Mouse (Mus musculus): Measurements from ENCODE around the gene Cuedc1.

The Cuedc1 gene

DNA sequence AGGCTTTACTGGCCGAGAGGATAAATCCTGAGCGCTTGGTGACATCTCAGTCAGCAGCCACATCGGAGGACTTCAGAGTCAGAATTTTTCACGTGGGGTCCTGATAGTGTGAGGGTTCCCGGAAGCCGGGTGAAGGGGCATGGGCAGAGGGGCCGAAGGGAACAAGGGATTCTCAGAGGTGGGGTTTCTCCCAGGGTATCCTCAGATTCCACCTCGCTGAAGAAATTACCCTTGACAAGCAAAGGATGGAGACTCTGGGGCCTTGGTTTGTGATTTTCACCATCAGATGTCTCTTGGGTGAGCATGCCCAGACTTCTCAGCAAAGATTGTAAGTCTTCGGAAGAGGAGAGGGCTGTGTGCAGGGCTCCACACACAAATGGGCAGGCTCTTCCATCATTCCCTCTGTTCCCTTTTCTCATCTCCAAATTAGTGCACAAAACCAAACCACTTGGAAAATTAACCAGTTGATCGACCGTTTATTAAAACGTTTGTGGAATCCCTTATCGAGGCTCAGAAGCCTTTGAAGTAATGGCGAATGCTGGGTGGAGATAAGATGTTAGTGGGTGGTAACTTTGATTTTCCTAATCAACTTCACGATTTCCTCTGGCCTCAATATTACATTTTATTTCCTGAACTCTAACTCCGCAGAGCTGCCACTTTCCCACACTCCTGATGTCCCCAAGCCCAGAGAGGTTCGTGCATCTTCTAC, at the start of gene Cuedc1:
Cuedc1 (plus strand) TSS at position 38 of the 709 bp plus-strand sequence.
- no peak for DNase-seq

DNA sequence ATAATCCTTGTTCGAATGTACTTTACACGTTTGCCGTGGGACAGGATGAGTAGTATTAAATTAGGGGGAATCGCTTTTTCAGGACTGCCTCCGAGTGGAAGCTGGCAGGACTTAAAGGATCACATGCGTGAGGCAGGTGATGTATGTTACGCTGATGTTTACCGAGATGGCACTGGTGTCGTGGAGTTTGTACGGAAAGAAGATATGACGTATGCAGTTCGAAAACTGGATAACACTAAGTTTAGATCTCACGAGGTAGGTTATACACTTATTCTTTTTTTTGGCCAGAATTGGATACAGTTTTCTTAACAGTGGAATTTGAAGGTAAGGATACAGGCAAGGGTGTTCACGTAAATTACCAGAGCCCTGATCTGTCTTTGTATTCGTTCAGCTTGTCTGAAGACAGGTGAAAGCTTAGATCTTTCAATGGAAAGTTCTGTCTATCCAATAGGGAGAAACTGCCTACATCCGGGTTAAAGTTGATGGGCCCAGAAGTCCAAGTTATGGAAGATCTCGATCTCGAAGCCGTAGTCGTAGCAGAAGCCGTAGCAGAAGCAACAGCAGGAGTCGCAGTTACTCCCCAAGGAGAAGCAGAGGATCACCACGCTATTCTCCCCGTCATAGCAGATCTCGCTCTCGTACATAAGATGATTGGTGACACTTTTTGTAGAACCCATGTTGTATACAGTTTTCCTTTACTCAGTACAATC, 48.7 kb upstream of the Cuedc1 start:
- DNase-seq: no peak

DNA sequence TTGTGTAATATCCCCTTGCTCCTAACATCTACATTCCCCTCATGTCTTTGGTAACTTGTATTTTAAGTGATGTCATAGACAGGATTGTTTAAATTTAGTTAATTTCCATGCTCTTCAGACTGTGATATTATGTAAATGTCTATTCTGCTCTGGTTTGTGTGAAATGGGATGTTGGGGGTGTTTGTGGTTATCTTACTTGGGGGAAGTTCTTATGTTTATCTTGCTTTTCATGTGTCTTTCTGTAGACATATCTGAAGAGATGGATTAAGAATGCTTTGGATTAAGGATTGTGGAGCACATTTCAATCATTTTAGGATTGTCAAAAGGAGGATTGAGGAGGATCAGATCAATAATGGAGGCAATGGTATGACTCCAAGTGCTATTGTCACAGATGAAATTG, 48.1 kb upstream of the Cuedc1 start:
- no peak for DNase-seq

DNA sequence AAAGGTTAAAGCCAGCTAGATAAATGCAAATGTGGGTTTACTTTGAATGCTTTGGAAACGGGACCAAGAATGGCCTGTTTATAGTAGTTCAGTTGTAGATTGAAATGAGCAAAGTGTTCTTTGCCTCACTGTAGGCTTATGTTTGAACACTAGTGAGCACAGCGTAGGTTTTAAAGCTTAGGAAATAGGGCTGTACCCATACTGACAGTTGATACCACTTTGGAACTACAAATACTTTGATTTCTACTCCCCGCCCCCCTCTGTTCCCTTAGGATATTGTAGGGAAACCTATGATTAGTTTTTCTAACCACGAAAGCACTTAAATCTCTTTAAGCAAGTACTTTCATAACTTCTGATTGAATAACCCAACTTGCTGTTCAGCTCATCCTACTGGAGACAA, 45.2 kb upstream of the Cuedc1 start:
- DNase-seq: no peak

DNA sequence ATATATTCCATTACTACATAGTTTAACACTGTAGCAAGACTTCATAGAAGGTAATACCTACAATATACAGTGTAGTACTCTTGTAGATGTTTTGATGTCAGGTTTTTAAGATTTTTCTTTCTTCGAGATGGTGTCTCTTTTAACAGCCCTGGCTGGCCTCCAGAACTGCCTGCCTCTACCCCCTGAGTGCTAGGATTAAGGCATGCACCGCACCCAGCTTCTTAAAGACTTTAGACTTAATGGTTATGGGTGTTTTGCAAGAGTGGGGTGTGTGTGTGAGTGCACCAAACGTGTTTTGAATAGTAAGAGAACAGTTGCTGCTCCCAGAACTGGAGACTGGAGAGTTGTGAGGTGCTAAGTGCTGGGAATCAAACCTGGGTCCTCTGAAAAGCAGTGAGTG, 44.0 kb upstream of the Cuedc1 start:
- peak; percentile 25 for DNase-seq

DNA sequence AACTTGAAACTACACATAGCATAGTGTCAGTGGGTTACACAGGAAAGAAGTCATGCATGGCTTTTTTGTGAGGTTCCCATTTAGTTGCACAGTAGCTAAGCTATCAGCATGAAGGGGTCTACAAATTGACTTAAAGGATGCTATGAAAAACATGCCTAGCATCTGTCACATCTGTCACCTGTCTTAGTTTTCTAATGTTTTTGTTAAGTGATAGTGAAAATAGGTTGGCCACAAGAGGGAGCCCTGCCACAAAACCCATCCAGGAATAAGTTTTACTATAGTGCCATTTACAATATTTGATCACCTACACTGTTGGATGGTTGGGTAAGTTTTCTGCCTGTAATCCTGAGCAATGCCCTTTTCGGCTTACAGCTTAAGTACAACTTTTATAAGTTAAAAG, 43.3 kb upstream of the Cuedc1 start:
- no peak for DNase-seq

DNA sequence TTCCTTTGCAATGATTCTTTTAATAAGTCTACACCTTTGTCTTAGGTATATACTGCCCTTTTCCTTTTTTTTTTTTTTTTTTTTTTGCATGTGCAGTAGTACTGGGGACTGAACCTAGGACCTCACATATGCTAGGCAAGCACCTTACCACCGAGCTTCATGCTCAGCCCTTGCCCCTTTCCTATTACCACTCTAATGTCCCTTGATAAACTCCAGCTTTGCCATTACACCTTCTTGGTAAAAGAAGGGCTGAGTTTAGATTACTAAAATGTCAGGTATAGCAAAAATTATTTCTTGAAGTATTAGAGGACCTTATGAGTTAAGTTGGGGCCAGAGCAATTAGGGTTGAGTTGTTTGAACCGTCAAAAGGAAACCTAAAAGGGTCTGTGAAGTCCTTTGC, 42.1 kb upstream of the Cuedc1 start:
- no peak for DNase-seq

DNA sequence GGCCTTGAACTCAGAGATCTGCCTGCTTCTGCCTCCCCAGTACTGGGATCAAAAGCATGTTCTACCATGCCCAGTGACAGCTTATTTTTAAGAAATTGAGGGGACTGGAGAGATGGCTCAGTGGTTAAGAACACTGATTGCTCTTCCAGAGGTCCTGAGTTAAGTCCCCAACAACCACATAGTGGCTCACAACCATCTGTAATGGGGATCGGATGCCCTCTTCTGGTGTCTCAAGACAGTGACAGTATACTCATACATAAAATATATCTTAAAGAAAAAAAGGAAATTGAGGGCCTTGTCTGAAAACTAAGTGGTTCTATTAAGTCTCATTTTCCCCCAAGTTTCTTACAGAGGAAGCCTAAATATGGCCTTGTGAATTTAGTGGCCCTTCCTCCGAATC, 40.1 kb upstream of the Cuedc1 start:
- DNase-seq: no peak

DNA sequence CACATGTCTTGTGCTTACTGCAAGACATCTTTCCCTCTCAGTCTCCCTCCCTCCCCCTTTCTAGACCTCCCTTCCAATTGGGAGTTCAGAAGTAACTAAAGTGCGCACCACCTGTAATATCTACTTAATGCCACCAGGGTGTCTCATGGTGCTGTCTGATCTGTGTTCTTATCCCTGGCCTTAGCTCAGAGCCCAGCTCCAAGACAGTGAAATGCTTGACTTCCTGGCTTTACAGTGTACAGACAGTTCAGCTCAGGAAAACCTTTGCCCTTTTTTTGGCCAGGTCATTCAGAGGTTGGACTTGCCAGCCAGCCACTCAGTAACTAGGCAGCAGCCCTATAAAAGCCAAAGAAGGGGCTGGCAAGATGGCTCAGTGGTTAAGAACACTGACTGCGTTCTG, 38.7 kb upstream of the Cuedc1 start:
- peak; percentile 74 for DNase-seq

DNA sequence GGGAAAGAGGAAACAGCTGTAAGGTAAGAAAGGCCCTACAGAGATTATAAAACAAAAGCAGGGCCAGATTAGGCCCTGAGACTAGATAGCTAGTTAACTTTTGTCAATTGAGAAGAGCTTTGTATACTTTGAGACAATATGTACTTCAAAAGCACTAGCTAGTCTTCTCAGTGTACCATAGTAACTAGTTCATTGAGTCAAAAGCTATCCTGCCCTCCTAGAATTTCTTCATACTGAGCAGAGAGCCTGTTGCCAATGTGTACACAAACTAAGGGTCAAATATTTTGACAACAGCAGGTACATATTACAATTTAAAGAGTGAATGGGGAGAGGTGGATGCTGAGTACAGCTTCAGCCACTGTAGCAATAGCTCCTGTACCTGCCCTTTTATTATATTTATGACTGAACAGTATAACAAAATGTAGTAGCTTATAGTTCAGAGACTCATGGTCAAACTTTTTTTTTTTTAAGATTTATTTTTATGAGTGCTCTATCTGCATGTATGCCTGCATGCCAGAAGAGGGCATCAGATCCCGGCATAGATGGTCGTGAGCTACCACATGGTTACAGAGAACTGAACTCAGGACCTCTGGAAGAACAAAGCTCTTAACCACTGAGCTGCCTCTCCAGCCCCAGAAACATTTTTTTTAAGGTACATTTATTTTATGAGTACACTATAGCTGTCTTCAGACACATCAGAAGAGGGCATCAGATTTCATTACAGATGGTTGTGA, 35.8 kb upstream of the Cuedc1 start:
- no peak for DNase-seq

DNA sequence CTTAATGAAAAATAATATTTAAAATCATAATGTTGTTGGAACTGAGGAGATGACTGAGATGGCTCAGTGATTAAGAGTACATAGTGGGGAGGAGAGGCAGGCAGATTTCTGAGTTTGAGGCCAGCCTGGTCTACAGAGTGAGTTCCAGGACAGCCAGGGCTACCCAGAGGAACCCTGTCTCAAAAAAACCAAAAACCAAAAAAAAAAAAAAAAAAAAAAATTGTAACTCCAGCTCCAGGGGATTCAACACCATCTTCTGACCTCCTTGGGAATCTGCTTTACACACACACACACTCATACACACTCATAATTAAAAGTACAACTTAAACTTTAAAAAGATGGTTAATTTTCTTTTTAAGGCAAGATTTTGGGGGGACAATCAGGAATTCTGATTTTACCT, 32.1 kb upstream of the Cuedc1 start:
- DNase-seq: no peak

DNA sequence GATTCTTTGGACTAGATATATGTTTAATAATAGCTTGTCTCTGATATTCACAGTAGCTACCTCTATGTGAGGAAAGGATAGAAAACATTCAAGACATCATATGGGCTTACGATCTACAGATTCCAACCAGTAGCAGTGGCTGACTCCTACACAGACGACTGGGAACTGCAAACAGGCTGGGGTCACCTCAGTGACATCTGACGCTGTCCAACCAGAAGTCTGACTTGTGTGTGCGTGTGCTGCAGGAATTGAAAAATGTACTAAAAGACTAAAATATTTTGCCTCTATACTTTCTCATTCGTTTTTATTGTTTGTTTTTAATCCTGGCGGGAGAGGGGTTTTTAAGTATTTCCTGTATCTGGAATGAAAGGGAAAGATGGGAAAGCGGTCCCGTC, 30.7 kb upstream of the Cuedc1 start:
- no peak for DNase-seq

DNA sequence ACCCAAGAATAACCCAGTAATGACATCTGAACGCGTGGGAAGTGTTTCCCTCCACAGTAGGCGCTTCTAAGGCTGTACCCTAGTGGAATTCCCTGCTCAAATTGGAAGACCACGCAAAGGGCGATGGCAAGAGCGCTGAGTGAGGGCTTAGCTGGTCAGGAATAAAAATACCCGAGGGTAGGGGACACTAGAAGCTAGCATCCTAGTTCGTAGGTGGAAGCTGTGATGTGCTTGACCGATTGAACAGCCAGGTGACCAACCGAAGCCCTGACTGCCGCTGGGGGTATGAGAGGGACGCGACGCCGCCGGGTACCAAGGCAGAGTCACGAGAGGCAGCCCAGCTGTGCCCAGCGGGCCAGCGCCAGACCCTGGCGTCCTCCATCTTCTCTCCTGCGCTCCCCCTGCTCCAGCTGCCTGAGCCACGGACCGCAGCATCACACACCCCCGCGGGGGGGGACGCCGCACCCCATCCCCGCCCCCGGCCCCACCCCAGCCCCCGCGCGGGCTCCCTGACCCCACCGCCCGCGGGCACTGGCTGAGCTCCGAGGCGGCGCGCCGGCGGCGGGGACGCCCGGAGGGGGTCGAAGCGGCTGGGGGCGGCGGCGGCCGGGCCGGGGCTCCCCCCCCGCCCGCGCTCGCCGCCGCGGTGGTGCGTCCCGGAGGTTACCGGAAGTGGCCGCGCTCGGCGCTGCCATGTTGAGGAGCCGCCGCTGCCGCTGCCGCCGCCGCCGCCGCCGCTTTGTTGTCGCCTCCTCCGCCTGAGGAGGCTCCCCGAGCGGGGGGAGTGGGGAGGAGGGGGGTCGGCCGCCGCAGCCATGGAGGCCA, 30.1 kb upstream of the Cuedc1 start, which contains the start of gene Vezf1:
Vezf1 (plus strand) TSS at position 694 of the 825 bp plus-strand sequence.
- DNase-seq: peak; percentile 75

DNA sequence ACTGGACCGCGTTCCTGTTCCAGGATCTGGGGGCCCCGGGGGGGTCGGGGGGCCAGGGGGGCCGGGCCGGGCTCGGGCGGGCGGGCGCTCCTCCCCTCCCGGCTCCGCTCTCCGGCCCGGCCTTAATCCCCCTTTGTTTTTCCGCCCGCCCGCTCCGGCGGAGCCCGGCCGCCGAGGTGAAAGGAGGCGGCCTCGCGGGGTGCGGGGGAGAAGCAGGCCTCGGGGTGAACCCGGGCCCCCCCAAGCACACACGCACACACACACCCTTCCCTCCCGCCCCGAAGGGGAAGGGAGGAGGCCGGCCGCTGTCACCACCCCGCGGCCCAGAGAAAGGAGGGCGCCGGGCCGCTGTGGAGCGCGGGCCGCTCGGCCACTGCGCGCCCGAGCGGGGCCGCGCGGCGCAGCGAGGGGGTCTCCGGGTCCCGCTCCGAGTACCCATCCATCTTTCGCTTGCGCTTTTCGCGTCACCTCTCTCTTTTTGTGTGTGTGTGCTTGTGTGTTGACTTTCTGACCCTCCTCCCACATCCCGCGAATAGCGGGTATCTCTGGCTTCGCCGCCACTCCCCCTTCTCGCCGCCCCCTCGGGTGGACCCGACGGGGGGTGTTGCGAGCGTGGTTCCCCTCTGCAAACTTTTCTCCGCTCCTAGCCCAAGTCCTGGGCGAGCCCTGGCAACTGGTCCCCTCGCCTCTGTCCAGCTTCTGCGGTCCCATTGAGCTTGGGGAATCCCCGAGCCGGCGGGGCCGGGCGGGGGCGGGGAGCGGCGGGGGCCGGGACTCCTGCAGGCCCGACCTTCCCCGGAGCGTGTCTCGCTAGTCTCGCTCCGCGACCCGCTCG, 29.2 kb upstream of the Cuedc1 start:
- DNase-seq: peak; percentile 62

DNA sequence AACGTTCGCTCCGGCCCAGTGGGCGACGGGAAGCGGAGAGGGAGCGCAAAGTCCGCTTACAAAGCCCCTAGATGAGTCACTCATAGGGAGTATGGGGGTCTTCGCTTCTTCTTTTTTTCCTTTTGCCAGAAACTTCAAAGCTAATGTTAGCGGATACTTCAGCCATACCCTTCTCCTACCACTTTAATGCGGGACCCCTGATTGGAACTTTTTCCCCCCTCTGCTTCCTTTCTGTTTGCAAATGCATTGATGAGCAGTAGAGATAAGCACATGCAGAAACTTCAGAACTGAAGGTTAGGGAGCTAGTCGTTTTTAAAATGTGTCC, 28.6 kb upstream of the Cuedc1 start:
- no peak for DNase-seq

DNA sequence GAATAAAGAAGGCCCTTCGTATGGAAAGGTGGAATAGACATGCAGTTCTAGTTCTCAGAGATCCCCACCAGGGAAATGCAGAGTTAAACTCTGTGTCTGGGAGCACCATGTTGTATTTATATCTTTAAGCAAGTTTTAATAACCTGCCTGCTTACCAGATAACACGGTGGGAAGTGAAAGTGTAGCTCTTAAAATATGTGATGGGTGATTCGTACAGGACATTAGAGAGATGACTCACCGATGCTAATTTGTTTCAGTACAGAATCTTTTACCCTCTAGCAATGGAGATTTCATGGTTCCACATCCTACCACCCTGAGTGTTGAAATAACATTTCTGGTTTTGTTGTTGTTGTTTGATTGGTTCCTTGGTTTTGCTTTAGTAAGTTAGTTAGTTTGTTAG, 27.5 kb upstream of the Cuedc1 start:
- DNase-seq: no peak

DNA sequence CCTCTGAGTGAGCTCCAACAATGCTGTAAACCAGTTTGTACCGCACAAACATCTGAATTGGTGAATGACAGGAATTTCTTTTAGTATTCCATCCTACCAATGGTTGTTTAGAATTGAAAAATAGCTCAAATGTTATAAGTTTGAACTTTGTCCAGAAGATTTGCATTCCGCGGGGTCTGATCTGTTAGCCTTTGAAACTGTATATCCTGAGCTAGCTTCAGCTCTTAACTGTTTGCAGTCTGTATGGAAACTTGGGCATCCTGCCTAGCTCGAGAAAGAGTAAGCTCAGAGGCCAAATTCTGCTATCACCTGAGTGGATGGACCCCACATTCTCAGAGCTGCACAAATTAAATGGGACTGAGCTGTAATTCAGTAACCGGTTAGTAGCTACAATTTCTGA, 26.7 kb upstream of the Cuedc1 start:
- DNase-seq: no peak

DNA sequence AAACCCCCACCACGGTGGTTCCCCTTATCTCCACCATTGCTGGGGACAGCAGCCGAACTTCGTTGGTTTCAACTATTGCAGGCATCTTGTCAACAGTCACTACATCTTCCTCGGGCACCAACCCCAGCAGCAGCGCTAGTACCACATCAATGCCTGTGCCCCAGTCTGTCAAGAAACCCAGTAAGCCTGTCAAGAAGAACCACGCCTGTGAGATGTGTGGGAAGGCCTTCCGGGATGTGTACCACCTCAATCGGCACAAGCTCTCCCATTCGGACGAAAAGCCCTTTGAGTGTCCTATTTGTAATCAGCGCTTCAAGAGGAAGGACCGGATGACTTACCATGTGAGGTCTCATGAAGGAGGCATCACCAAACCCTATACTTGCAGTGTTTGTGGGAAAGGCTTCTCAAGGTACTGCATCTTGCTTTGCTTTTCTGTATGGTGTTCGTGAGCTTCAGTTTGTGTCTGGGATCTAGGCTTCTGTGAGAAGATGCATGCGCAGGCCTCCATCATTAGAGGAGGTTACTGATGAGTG, 24.4 kb upstream of the Cuedc1 start:
- DNase-seq: no peak

DNA sequence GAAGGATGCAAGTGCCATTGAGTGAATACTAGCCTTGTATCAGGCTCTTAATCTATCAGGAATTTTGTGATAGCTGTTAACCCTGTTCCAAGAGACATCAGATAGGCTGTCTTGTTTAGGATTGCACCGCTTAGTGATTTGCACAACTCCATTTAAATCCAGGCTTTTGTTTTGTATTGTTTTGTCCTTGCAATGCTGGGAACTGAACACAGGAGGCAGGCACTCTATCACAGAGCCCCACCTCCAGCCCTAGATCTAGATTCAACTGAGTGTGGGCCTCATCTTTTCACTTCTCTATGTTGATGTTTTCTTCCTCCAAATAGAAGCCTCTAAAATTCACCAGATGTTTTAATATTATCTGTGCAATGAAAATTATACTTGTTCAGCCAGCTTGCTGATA, 22.2 kb upstream of the Cuedc1 start:
- no peak for DNase-seq

DNA sequence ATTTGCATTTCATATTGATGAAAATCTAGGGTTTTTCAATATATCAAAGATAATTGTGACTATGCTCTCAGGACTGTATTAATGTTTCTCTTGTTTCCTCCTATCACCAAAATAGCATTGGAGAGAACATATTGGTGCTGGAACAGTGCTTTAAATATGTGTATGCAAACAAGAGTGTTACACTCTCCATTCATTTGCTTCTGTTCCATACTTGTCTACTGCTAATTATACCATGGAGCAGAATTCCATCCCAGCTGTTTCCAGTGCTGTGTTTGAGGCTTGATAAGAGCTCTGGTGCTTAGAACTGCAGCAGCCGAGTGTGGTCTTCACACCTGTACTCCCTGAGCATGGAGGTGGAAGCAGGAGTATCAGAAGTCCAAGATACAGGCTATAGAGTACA, 21.5 kb upstream of the Cuedc1 start:
- DNase-seq: no peak

DNA sequence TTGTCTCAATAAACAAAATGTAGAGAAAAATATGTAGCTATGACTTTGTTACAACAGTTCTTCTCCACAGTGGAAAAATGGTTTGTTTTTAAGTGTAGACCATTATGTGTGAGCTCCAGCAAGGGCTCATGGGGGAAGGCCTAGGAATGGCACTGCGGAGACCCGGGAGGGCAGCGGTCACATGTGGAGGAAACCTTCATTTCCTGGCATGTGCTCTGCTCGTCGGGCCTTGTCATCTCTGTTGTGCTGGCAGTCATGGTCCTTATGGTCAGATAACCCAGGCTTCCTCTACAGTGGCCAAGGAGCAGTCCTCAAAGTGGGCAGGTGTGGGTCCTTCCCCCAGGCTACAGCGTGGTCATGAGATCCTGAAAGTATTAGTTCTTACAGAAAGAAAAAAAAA, 14.2 kb upstream of the Cuedc1 start:
- no peak for DNase-seq

All from cerebellum, adult 9-10 months (tissue).